Mouse (Mus musculus): Measurements from ENCODE around the gene Dhx37. TPM values are rescaled to one million over a fixed set of nuclear protein-coding genes. Genes with fewer than 3 reads are reported as not detected.
"Not testable (repeated sequence)": the region's sequence is repeated elsewhere in the genome, so short reads cannot be mapped to it uniquely, and the experiment has no call there.

Gene Dhx37
- polyA plus RNA-seq, 1 experiment from 2014 or later: 18.0 TPM

GRCm38 (mm10) chr5:125404903-125405545 lies 28.9 kb downstream of the Dhx37 start:
- peak overlapping the region; percentile 56 for H3K4me3 ChIP-seq
- H3K36me3 ChIP-seq: no peaks in the 10 kb centered on the region
- ATAC-seq (ENCODE audit: low FRiP score): peak; percentile 18; the same call in 1 of the 2 replicates
- peaks cover 8% of the 10 kb centered on the region; the same call in 1 of the 2 replicates for H3K27me3 ChIP-seq
- WGBS: 1% methylated on average over 28 of the region's 28 CpGs
- peak overlapping the region; percentile 92 for H3K27ac ChIP-seq
- peak overlapping the region; percentile 69 for H3K4me2 ChIP-seq (replicated peaks)
- H3K4me1 ChIP-seq: peaks cover 12% of the 10 kb centered on the region
- no peaks in the 10 kb centered on the region for H3K9me3 ChIP-seq (replicated peaks)
- H3K9ac ChIP-seq: peak overlapping the region; percentile 60

DNA sequence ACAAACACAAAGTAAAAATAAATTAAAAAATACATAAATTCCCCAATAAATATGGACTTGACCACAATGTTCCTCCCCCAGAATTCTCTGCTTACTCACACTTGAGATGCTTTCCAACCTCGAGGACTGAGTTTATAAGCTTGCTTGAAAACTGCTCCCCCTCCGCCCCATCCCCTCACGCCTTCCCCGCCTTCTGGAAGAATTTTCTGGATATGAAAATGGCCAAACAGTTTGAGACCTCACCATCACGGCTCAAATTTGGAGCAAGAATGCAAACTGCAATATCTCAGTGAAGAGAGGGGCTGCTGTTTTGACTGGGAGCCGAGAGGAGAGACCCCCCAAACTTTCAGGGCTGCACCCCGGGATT lies 29.4 kb downstream of the Dhx37 start:
- no peak for ATAC-seq (ENCODE audit: low FRiP score)
- peaks cover 12% of the 10 kb centered on the region for H3K4me1 ChIP-seq
- 2% methylated on average over 7 of the region's 7 CpGs for whole genome bisulfite sequencing

DNA sequence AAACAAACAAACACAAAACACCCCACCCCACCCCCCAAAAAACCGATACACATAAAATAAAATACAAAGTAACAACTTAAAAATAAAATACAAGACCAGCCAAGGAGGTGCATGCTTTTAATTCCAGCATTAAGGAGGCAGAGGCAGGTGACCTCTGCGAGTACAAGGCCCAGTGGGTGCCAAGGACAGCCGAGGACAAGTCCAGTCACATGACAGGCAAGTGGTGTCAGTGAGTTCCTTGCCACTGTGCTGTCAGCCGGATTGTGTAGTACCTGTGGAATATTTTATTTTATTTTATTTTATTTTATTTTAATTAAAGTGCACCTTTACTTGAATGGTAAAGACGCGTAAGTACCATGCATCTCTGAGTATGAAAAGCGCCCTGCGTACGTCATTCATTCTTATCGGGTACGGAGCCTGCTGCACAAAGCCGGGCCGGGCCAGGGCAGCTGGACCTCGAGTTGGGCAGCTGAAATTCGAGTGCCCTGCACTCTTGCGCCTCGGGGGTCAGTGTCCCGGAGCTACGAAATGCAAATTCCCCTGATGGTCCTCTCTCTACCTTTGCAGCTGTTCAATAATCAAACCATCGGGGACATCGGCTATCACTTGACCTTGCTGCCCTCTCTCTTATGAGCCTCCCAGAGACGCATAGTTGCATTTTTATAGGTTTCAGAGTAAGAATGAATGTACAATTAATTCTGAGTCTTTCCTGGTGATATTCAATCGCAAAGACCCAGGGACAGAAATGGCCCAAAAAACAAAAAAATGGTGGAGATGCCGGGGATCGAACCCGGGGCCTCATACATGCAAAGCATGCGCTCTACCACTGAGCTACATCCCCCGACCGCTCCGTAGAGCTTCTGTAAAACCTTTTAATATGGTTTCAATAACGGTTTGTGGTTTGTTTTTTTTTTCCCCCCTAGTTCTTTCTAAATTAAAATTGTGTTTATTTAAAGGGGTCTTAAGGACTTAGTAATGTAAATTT lies 30.1 kb downstream of the Dhx37 start:
- Histone ChIP-seq H3K9me3 (replicated peaks) (no peaks in the 10 kb centered on the region), H3K4me3 (peak overlapping the region; percentile 37), H3K36me3 (no peaks in the 10 kb centered on the region), H3K4me2 (replicated peaks) (peak overlapping the region; percentile 56), H3K27me3 (peaks cover 8% of the 10 kb centered on the region; the same call in 1 of the 2 replicates), H3K27ac (no peak overlapping the region), H3K4me1 (peaks cover 12% of the 10 kb centered on the region), H3K9ac (peak overlapping the region; percentile 18; the same call in 1 of the 2 replicates)
- ATAC-seq (ENCODE audit: low FRiP score): peak; percentile 14; the same call in 1 of the 2 replicates
- 11% methylated on average over 31 of the region's 31 CpGs for whole genome bisulfite sequencing

More for the DNA sequence above, 29.4 kb downstream of the Dhx37 start:
- Histone ChIP-seq H3K9me3 (replicated peaks) (no peaks in the 10 kb centered on the region), H3K4me2 (replicated peaks) (peak overlapping the region; percentile 69), H3K27ac (peak overlapping the region; percentile 92), H3K4me3 (peak overlapping the region; percentile 56), H3K27me3 (peaks cover 8% of the 10 kb centered on the region; the same call in 1 of the 2 replicates), H3K36me3 (no peaks in the 10 kb centered on the region), H3K9ac (peak overlapping the region; percentile 60)

DNA sequence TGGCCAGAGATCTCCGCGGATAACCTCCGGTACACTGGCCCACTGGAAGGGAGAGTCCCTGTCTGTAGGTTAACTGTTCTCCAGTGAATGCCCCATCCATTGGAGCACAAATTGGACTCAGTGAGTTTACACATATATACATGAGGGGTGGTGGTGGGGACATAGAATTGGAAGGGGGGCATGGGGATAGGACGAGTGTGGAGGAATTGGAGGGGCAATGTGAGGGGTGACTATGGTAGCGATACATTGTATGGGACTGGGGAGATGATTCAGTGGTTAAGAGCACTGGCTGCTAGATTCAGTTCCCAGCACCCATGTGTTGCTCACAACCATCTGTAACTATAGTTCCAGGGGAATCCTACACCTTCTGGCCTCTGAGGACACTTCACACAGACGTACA lies 30.9 kb downstream of the Dhx37 start:
- H3K9ac ChIP-seq: no peak overlapping the region
- no peak overlapping the region for H3K4me3 ChIP-seq
- H3K4me2 ChIP-seq (replicated peaks): peak overlapping the region; percentile 56; the same call in 1 of the 2 replicates
- H3K27me3 ChIP-seq: peaks cover 8% of the 10 kb centered on the region; the same call in 1 of the 2 replicates
- H3K36me3 ChIP-seq: no peaks in the 10 kb centered on the region
- peaks cover 12% of the 10 kb centered on the region for H3K4me1 ChIP-seq
- no peaks in the 10 kb centered on the region for H3K9me3 ChIP-seq (replicated peaks)
- 47% methylated on average over 6 of the region's 6 CpGs for WGBS
- no peak overlapping the region for H3K27ac ChIP-seq
- ATAC-seq (ENCODE audit: low FRiP score): no peak

DNA sequence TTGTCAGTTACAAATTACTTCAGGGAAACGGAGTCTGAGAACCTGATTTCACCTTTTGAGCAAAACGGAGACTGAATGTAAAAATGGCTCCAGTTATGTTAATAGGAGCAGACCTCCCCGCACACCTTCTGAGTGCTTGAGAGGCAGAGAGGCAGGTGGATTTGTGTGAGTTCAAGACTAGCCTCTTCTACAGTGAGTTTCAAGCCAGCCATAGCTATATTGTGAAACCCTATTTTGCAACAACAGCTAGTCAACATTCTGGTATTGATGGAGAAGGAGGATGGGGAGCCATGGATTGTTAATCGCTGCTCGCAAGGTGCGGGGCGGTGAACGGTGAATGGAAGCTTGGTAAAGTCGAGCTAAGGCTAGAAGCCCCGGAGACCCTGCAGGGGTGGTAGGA lies 31.4 kb downstream of the Dhx37 start:
- 56% methylated on average over 10 of the region's 10 CpGs for WGBS
- H3K4me3 ChIP-seq: no peak overlapping the region
- no peak overlapping the region for H3K4me2 ChIP-seq (replicated peaks)

DNA sequence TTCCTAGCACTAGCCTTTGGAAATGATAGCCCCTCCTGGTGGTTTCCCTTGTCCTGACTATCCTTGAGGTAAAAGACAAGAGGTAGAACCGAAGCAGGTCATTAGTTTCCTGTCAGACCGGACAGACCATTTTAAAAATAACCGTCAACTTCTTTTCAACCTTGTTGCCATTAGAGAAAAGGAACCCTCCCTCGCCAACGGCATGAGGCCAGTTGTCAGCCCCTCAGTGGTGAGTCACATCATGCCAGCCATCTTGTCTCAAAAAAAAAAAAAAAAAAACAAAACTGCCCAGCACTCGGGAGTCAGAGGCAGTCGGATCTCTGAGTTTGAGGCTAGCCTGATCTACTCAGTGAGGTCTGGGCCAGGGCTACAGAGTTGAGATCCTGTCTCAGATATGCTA lies 33.0 kb downstream of the Dhx37 start:
- Histone ChIP-seq H3K27me3 (peaks cover 8% of the 10 kb centered on the region; the same call in 1 of the 2 replicates), H3K36me3 (no peaks in the 10 kb centered on the region), H3K4me1 (peaks cover 6% of the 10 kb centered on the region), H3K9me3 (replicated peaks) (no peaks in the 10 kb centered on the region), H3K4me3 (no peak overlapping the region), H3K9ac (no peak overlapping the region), H3K4me2 (replicated peaks) (no peak overlapping the region), H3K27ac (no peak overlapping the region)
- 49% methylated on average over 7 of the region's 7 CpGs for WGBS
- ATAC-seq (ENCODE audit: low FRiP score): no peak

More for the DNA sequence above, 31.4 kb downstream of the Dhx37 start:
- no peaks in the 10 kb centered on the region for H3K36me3 ChIP-seq
- peaks cover 8% of the 10 kb centered on the region; the same call in 1 of the 2 replicates for H3K27me3 ChIP-seq
- no peak overlapping the region for H3K27ac ChIP-seq
- H3K9ac ChIP-seq: no peak overlapping the region
- no peaks in the 10 kb centered on the region for H3K9me3 ChIP-seq (replicated peaks)
- ATAC-seq (ENCODE audit: low FRiP score): no peak
- H3K4me1 ChIP-seq: peaks cover 12% of the 10 kb centered on the region

DNA sequence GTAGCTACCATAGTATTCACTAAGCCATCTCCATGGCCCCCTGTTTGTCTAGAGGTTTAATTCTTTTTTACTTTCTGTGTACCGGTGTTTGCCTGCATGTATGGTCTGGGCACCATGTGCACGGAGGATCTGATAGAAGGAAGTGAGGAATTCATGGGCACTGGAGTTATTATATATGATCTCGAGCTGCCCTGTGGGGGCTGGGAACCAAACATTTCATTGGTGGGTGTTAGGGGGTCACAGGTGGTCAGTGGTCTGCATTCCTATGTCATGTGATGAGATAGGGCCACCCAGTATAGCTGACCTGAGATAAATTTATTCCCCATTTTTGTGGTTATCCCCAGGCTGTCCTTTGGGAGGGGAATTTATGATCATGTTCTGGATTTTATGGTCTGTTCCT lies 38.9 kb downstream of the Dhx37 start:
- Histone ChIP-seq H3K4me2 (replicated peaks) (peak overlapping the region; percentile 53; the same call in 1 of the 2 replicates), H3K9ac (0 out of 2 replicates have a peak overlapping the region, but pooled peaks have one; percentile 59), H3K4me1 (peaks cover 27% of the 10 kb centered on the region), H3K27ac (peak overlapping the region; percentile 100), H3K36me3 (no peaks in the 10 kb centered on the region), H3K9me3 (replicated peaks) (no peaks in the 10 kb centered on the region), H3K27me3 (no peaks in the 10 kb centered on the region), H3K4me3 (no peak overlapping the region)
- 56% methylated on average over 3 of the region's 3 CpGs for WGBS
- no peak for ATAC-seq (ENCODE audit: low FRiP score)

GRCm38 (mm10) chr5:125393622-125394603 lies 40.0 kb downstream of the Dhx37 start:
- 9% methylated on average over 23 of the region's 25 CpGs for WGBS
- H3K27me3 ChIP-seq: no peaks in the 10 kb centered on the region
- H3K4me3 ChIP-seq: peak overlapping the region; percentile 31
- peak overlapping the region; percentile 59 for H3K9ac ChIP-seq
- H3K36me3 ChIP-seq: no peaks in the 10 kb centered on the region
- no peaks in the 10 kb centered on the region for H3K9me3 ChIP-seq (replicated peaks)
- peaks cover 27% of the 10 kb centered on the region for H3K4me1 ChIP-seq
- H3K4me2 ChIP-seq (replicated peaks): peak overlapping the region; percentile 53
- peak; percentile 73 for ATAC-seq (ENCODE audit: low FRiP score)
- H3K27ac ChIP-seq: peak overlapping the region; percentile 100

- under 1% methylated on average over 20 of the region's 20 CpGs for WGBS
- Histone ChIP-seq H3K27ac (peak overlapping the region; percentile 100), H3K4me1 (peaks cover 33% of the 10 kb centered on the region)
These were observed 40.8 kb downstream of the Dhx37 start for GRCm38 (mm10) chr5:125392977-125393621.

DNA sequence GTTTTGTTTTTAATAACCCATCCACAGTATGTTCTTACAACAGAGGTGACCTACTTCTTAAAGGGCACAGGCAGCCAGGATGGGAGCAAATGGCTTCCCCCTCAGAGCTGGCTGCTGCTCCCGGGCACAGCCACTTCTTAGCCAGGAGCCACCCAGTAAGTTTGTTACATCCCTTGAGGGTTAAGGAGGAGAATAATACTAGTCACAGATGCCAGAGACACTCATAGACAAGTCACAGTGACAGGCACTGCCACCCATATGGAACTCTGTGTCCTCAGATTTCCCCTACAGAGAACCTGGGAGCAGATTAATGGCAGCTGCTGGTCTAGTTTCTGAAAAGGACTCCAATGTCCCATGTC lies 41.3 kb downstream of the Dhx37 start:
- peak; percentile 26 for ATAC-seq (ENCODE audit: low FRiP score)
- H3K27ac ChIP-seq: peak overlapping the region; percentile 100
- H3K9me3 ChIP-seq (replicated peaks): no peaks in the 10 kb centered on the region
- H3K4me1 ChIP-seq: peaks cover 35% of the 10 kb centered on the region
- no peaks in the 10 kb centered on the region for H3K27me3 ChIP-seq
- no peak overlapping the region for H3K9ac ChIP-seq
- 26% methylated on average over 1 of the region's 1 CpGs for WGBS
- no peaks in the 10 kb centered on the region for H3K36me3 ChIP-seq
- peak overlapping the region; percentile 53 for H3K4me2 ChIP-seq (replicated peaks)
- 0 out of 2 replicates have a peak overlapping the region, but pooled peaks have one; percentile 31 for H3K4me3 ChIP-seq

More at GRCm38 (mm10) chr5:125392977-125393621, 40.8 kb downstream of the Dhx37 start:
- ATAC-seq (ENCODE audit: low FRiP score): peak; percentile 86
- Histone ChIP-seq H3K27me3 (no peaks in the 10 kb centered on the region), H3K4me3 (peak overlapping the region; percentile 31), H3K4me2 (replicated peaks) (peak overlapping the region; percentile 53), H3K9ac (peak overlapping the region; percentile 59), H3K36me3 (no peaks in the 10 kb centered on the region), H3K9me3 (replicated peaks) (no peaks in the 10 kb centered on the region)

GRCm38 (mm10) chr5:125392176-125392575 lies 41.7 kb downstream of the Dhx37 start:
- not testable (repeated sequence) for H3K36me3 ChIP-seq; H3K4me3 ChIP-seq; ATAC-seq (ENCODE audit: low FRiP score); H3K9ac ChIP-seq; H3K9me3 ChIP-seq (replicated peaks); H3K27me3 ChIP-seq; H3K4me2 ChIP-seq (replicated peaks)
- Histone ChIP-seq H3K4me1 (peaks cover 35% of the 10 kb centered on the region), H3K27ac (peak overlapping the region; percentile 100)
- WGBS: 93% methylated on average over 4 of the region's 4 CpGs

All from hindbrain, embryonic 12.5 days (tissue).